Mouse (Mus musculus): Measurements from ENCODE around the gene Bcr.
"Not testable (repeated sequence)": the region's sequence is repeated elsewhere in the genome, so short reads cannot be mapped to it uniquely, and the experiment has no call there.

Bcr gene

DNA sequence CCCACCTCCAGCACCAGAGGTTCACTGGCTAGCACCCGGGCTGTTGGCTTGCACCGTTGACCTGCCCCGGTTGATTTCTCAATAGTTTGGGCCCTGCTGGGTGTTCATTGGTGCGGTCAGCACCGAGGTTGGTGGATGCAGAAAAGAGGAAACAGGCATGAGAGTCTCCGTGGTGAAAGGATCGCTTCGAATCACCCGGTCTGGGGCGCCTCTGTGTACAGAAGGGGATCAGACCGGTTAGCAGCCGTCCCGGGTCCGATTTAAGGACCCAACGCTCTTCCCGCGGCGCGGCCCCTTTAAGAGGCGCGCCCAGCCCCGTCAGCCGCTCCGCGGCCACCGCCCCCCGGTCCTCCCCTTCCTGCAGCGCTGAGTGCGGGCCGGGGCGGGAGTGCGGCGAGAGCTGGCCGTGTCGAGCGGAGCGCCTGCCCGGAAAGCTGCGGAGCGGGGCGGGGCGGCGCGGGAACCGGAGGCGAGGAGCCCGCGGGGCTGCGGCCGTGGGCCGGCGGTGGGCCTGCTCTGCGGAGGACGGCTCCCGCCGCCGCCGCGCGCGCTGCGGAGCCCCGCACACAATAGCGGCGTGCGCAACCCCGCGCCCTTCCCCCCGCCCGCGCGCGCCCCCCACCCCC, at the start of gene Bcr:
Bcr (plus strand) TSS at position 376 of the 626 bp plus-strand sequence.
- DNase-seq: peak; percentile 76

DNA sequence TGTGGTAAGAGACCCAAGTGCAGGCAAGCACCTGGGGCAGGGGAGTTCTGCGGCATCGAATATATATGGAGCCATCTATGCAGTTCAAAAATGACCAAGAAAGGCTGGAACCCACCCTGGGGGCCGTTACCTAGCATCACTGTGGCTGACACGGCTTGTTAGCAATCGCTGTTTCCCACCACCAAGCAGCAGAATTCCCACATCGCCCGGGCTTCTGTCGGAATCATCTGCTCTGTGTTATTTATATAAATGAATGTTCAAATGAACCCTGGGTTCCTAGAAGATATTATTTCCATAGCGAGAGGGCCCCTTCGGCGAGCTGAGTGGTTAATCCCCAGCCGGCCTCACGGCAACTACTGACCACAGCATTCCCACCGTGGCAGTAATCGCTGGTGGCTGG, 49.7 kb upstream of the Bcr start:
- DNase-seq: no peak

DNA sequence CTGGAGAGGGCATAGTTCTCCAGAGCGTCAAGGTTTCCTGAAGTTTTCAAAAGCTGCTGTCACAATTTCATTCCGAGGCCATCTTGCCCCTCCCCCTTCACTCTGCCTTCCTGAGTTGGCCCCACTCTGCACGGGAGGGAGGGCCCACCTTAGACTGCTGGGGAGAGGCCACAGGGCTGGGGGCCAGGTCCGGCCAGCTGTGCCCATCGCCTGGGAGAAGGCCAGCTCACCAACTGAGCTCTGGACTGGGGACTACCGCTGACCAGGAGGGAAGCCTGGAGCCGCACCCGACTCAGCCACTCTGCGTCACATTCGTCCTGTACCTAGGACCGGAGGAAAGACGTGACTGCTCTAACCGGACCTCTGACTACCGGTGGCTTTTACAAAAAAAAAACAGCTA, 44.9 kb upstream of the Bcr start:
- no peak for DNase-seq

DNA sequence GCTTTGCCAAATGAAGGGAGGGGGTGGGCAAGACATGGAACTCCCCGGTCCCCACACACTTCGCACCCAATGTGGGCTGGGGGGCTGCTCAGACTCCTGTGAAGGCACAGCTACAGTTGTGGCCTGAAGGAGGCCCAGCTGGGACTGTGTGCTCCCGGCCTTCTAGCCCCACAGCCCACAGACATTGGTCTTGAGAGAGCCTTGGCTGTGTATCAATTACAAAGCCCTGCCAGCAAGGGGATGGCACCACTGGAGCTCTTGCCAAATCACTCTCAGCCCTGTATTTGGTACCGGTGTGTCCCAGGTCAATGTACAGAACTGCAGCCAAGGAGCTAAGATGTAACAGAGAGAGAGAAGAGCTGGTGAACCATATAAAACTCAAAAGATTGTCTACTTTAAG, 43.9 kb upstream of the Bcr start:
- no peak for DNase-seq

DNA sequence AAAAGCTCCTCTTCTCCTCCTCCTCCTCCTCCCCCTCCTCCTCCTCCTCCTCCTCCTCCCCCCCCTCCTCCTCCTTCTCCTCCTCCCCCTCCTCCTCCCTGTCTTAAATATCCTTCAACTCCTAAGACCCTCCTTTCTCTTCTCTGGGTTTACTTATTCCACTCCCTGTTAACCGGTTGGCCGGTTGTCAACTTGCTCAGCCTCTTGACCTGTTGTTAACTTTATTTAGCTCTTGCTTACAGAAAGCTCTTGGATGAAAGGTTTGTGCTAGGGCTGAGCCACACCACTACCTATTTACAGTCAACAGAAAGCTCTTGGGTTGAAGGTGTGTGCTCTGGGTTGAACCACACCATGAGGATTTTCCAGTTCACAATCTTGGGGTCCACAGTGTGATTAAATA, 40.1 kb upstream of the Bcr start:
- DNase-seq: no peak

DNA sequence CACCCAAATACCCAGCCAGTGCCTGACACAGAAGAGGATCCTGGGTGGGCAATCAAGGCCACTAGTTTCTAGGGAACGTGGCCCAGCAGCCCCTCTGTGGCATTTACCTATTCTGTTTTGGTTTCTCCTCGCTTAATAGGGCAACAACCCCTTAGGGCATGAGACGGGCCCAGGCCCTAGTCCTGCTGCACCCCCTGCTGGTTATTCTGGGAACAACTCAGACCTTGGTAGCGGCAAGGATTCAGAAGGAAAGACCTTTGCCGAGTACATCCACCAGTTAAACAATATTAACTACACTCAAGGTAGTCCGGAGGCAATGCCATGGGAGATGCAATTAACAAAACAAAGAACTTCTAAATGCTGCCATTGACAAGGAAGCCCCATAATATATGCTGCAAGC, 39.3 kb upstream of the Bcr start:
- DNase-seq: peak; percentile 84

DNA sequence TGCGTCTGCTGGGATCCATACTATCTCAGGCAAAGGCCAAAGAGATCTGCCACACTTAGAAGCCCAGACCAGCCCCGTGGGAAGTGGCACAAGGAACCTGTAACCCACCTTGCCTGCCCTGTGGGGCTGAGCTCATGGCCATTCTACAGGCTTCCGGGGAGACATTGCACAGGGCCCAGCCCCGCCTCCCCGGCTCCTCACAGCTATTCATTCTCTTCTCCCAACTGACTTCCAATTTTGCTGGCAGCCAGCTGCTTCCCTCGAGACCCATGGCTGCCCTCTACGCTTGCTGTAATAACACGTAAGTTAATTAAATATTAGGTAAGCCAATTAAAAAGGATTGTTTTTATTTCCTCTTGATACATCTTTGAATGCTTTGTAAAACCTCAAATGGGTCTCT, 33.9 kb upstream of the Bcr start:
- DNase-seq: no peak

DNA sequence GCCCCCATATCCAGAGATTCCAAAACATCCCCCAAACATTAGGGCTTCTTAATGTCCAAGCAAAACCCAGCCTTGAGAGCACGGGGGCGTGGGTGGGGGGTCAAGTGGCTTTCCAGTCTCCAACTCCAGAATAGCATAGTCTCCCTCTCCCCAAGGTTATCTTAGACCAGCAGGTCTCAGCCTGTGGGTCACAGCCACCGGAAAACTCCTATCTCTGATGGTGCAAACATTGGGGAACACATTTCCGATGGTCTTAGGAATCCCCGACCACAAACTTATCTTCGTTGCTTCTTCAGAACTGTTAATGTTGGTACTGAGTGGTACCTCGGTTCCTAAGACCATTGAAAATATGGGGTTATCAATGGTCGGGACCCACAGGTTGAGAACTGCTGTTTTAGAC, 31.6 kb upstream of the Bcr start:
- no peak for DNase-seq

DNA sequence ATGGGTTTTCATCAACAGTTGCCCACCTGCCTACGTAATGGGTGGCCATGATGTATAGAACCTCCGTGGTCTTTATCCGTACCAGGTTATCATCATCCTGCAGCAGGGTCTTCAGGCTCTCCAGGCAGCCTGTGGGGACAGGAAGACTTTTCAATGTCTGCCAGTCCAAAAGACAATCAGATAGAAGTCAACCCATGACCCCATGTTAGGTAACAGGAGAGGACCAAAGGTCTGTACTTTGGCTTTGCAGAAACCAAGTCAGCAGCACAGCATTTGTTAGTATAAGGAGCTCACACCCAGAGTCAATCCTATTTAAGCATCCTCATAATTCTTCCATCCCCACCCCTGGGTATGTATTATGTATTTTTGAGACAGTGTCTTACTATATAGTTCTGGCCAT, 30.7 kb upstream of the Bcr start:
- DNase-seq: no peak

DNA sequence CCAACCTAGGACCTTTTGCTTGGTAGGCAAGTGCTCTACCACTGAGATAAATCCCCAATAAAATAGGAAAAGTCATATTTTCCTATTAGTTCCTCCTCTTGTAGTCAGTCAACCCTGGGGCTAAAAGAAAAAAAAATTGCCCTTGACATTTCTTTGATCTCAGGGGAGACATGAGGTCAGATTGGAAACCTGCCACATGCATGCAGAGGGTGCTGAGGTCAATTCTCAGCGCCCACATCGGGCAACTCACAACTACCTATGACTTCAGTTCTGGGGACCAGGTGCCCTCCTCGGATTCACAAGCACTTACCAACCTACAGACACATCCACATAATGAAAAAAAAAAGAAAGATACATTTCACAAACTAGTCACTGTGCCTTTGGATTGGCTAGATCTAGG, 30.2 kb upstream of the Bcr start:
- DNase-seq: no peak

DNA sequence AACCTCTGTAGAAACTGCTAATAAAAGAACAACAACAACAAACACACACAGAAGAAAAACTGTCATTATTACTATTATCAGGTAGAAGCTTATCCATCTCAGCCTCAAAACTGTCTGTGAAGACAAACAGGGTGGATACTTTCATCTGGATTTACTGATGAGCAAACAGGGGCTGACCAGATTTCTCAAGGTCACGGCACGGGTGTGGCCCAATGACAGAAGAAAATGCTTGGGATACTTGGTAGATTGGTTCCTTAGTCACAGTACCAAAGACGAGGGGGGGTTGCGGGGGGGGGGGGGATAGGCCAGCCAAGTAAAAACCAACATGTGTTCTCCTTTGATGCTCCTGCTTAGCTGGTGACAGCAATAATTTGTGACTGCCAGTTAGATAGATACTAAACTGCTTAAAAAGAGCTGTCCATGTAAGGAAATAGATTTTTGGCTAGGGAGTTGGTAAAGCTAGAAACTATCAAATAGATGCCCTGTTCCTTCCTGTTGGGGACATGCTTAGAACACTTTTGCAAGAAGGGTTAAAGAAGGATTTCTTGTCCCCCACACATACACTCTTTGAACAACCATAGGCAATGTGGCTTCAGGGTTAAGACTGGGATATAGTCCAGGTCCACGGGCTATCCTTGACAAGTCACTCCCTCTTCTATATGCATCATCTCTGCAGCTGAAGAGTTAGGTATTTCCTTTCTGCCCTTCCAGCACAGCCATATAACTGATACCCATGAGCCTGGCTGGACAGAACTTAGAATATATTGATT, 28.9 kb upstream of the Bcr start:
- no peak for DNase-seq

DNA sequence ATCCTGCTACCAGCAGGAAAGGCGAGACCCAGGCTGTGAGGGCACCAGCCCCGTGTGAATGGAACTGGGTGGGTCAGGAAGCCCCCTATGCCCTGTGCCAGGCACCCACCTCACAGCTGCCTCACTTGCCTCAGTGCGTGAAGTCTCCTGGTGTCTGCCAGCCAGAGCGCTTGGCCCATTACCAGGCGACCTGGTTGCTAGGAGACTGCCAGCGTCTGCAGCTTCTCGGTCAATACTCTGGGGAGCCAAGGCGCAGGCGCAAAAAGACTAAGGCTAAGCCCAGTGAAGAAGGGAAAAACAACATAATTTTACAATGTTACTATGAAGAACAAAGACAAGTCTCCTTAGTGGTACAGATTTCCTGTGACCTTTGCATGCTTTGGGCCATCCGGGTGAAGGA, 28.0 kb upstream of the Bcr start, which contains the start of gene Rsph14:
Rsph14 (minus strand) TSS at position 192 of the 400 bp plus-strand sequence.
- DNase-seq: peak; percentile 46

DNA sequence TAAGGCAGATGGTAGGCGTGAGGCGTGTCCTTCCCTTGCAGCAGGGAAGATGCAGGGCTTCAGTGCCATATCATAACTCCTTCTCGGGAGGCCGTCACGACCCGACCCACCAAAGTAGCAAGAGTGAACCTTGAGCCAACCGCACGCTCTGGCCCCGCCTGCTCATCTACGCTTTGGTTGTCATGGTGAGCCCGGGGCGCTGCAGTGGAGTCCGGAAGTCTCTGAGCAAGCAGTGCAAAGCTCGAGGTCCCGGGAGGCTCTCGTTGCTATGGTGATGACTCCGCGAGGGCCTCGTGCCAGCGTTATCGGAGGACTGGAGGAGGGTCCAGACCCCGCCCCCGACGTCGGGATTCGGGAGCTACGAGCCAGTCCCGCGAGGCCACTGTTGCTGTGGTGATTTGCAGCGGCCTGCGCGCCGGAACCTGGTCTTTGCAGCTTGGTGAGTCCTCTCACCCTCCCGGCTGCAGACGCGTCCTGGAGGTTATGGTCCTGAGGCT, 23.5 kb upstream of the Bcr start, which contains the start of gene Rab36:
Rab36 (plus strand) TSS at position 176 of the 497 bp plus-strand sequence.
- peak; percentile 76 for DNase-seq

DNA sequence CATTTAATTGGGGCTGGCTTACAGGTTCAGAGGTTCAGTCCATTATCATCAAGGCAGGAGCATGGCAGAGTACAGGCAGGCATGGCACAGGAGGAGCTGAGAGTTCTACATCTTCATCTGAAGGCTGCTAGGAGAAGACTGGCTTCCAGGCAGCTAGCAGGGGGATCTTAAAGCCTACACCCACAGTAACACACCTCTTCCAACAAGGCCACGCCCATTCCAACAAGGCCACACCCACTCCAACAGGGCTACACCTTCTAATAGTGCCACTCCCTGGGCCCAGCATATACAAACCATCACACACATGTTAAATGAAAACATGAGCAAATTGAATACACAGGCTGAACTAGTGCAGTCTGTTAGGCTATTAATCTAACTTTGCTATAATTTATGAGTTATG, 18.3 kb upstream of the Bcr start:
- DNase-seq: not testable (repeated sequence)

DNA sequence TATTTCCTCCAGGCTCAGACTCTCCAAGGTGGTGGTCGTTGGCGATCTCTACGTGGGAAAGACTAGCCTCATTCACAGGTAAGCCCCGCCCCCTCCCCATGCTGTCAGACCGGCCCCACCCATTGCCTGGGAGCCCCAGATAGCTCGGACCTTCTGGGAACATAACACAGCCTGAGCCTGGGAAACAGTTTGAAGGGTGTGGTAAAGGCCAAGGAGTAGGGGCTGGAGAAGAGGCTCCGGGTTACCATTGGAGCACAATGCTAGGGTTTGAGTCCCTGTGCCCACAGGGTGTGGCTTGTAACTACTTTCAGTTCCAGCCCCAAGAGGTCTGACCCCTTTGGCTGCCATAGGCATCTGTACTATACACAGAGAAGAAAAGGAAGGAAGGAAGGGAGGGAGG, 15.9 kb upstream of the Bcr start:
- no peak for DNase-seq

DNA sequence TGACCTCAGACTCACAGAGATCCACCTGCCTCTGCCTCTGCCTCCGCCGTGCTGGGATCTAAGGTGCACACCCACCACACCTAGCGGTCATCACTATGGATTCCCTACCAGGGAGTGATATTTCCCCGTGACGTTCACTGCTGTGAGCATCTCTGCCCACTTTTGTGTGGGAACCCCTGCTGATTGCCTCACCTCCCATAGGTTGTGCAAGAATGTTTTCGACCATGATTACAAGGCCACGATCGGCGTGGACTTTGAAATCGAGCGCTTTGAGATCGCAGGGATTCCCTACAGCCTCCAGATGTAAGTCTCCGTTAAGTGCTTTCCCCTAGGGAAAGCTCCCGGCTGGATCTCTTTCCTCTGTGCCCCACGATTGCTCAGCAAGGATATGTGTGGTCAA, 14.6 kb upstream of the Bcr start:
- no peak for DNase-seq

DNA sequence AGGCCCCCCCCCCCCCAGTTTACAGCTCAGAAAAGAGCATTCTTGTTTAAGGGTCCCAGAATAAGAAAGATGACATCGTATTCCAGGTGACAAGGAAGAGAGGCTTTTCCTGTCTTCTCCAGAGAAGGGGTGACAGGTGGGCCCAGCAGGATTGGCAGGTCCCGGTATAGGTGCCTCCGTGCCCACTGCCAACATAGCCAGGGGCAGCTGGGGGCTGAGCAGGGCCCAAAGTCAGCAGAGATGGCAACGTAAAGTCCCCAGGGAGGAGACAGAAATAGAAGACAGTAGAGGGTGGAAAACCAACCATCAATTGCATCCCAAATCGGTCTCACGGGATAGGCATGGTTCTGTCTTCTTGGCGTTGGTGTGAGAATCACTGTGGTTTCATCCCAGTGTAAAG, 11.7 kb upstream of the Bcr start:
- DNase-seq: no peak

DNA sequence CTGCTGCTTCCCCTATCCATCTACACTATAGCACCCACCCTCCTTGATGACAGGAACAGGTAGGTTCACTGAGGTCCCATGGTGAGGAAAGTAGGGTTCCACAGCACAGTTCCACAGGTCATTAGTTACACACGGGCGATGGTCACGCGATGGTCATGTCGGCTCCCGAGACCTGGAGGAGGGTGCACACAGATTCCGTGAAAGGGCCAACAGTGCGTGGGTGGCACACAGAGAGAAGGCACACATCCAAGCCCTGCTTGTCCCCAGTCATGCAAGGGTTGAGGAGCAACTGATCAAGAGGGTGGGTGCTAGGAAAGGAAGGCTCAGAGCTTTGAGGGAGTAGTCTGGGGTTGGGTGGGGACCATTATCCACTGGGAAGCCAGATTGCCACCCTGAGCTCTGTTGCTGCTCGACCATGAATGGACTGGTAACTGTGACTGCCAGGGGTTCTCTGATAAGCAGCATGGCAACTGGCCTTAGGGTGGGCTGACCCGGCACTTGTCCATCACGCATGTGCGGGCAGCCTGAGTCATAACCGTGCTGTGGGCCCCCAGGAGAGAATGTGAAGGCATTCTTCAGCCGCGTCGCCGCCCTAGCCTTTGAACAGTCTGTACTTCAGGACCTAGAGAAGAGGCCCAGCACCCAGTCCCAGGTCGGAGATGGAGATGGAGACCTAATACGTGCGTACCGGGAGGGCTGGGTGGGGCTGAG, 8.9 kb upstream of the Bcr start:
- DNase-seq: no peak

DNA sequence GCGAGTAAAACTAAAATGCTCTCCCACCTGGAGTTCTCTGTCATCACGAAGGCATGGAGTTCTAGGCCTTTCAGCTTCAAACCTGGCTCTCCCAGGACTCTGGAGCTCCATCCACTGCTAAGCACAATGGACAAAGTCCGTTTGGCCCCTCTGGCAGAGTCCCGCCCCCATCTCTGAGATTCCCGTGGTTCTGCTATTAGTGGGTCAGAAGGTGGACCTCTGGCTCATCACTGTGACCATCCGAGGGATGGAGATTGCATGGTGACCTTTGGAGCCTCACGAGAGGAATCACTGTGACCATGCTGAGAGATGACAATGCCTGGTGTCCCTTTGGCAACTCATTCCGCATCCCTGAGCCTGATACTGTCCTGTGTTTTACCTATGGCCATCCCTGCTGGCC, 7.5 kb upstream of the Bcr start:
- no peak for DNase-seq

DNA sequence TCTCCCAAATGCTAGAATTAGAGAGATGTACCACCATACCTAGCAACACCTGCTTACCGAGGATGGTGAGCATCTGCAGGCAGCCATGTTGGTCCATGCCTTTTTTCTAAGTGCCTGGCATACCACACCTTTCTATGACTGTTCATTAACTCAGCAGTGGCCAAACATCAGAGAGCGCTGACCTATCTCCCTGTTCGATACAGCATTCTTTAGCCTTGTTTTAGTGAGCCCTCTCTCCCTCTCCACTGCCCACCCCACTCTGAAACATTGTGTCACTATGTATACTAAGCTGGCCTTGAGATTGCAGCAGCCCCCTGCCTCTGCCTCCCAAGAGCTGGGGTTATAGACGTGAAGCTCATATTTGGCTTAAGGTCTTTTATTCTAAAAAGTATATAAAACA, 6.7 kb upstream of the Bcr start:
- no peak for DNase-seq

DNA sequence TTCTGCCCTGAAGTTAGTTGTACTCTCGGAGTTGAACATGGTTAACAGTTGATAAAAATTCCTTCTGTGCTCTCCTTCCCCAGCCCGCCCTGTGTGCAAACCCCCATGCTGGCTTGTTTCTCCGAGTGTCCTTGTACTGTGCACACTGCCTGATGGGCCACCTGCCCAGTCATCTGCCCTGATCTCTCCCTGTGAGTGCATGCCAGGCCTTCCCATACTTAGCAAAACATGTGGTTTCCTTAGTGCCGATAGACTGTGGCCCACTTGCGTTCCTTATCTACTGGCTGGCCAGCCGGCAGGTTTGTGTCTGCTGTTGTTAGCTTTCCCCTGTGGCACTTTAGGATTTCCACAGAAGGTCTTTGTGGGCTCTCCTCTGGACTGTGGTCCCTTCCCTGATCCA, 6.3 kb upstream of the Bcr start:
- DNase-seq: no peak

DNA sequence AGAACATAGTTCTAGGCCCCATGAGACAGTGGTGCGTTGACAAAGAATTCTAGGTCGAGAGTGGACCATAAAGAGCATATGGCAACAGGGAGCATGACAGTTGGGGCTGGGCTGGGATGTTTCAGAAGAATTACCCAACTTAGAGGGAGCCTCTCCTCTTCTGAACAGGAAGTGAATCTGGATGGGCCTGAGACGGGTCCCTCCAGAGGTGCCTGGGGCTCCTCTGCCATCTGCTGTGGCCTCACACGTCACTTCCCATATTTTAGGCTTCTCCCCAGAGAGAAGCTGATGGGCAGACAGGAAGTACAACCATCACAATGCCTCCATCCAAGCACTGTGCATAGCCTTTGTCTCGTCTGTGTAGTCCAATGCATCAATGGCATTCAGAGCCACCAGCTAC, 4.7 kb upstream of the Bcr start:
- DNase-seq: no peak

DNA sequence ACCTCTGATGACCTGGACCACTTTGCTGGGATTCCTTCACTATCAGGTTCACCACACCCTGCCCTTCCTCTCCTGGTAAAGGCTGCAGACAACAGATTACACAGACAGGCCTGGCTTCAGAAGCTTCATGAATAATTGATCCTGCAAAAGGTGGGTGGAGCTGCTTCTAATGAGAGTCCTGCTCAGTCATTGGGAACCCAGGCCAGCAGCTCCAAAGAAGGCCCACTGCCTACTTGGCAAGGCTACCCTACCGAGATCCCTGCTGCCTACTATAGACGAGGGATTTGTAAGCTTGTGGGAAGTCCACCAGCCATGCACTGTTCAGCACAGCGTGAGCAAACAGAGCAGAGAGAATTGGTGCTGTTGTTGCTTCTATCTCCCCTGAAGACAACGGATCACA, 4.1 kb upstream of the Bcr start:
- DNase-seq: no peak

DNA sequence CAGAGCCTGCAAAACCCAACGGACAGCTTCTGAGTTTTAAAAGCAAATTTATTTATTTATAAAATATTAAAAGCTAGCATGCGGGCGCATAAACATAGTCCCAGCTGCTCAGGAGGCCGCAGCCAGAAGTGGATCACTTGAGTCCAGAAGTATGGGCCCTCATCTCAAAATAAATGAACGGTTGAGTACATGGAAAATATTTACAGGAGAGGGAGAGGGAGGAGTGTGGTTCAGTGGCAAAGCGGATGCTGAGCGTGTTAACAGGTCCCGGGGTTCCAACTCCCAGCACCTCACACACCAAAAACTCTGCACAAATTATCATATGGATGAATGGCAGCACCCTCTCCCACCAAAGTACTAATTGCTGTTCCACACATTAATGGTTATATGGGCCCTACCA, 2.1 kb upstream of the Bcr start:
- DNase-seq: no peak

Data from cerebellum, adult 8-10 months (tissue).